Mouse (Mus musculus) gastrocnemius, adult 2 months (tissue): ENCODE results near the gene Sbpl. TPM values are rescaled to one million over a fixed set of nuclear protein-coding genes. Genes with fewer than 3 reads are reported as not detected.
A peak's percentile ranks its signal among the peaks of the same experiment; 100 is the strongest.

Experiments used
- DNase-seq: peaks from one replicate; pipeline ENCODE4 v3.0.0; 2022
- H3K27ac ChIP-seq: fragments of 200-600 bp; 2 replicates; pipeline ENCODE4 v1.8.1; 2022; ENCODE audit warnings: mild to moderate bottlenecking
- H3K4me3 ChIP-seq: fragments of 200-600 bp; 2 replicates; pipeline ENCODE4 v1.8.1; 2022; ENCODE audit warnings: mild to moderate bottlenecking, moderate library complexity
- CTCF ChIP-seq: fragments of 200-600 bp; IDR thresholded peaks from 2 replicates; pipeline ENCODE4 v1.8.1; 2022; ENCODE audit warnings: antibody characterized with exemption, mild to moderate bottlenecking, moderate library complexity
- intact Hi-C: fragments of 180-260 bp; cut with DNase I; formaldehyde crosslinking; loops from one replicate; pipeline ENCODE4 v1.15.1; 2025
- long read RNA-seq, 2 experiments: library from polyadenylated mRNA; stranded (forward); transcript quantifications; one replicate each; pipeline ENCODE4 v2.0.0; 2021
- total RNA-seq, 2 experiments: library from RNA; stranded (reverse); gene quantifications; 2 replicates each; pipeline ENCODE4 v1.2.3; 2021

Gene Sbpl
- total RNA-seq = not detected
- long read RNA-seq, experiment 1 = 0 reads
- long read RNA-seq, experiment 2 = 0 reads

DNA sequence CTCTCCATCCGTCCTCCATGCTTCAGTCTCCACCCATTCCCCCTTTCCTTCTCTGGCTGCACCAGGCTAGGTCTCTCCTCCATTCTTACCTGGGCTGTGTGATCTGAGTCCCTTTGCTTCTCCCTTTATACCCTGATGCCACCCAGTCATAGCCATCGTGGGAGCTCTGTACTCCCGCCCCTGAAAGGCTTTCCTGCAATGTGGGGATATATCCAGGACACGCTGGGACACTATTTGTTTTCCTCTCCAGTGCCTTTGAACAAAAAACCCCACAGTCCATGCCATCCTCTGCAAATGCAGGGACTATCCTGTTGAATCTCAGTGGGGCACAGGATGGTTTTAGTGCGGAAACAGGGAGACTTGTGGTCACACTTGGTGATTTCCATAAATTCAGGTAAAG, at the start of gene Sbpl:
Sbpl (minus strand) TSS at position 101 of the 400 bp plus-strand sequence.
- no peak for DNase-seq
- intact Hi-C loops = no loop called here
- TF ChIP-seq CTCF = no peak
- Histone ChIP-seq H3K4me3 (no peak within 1 kb of the TSS), H3K27ac (no peak within 1 kb of the TSS)

DNA sequence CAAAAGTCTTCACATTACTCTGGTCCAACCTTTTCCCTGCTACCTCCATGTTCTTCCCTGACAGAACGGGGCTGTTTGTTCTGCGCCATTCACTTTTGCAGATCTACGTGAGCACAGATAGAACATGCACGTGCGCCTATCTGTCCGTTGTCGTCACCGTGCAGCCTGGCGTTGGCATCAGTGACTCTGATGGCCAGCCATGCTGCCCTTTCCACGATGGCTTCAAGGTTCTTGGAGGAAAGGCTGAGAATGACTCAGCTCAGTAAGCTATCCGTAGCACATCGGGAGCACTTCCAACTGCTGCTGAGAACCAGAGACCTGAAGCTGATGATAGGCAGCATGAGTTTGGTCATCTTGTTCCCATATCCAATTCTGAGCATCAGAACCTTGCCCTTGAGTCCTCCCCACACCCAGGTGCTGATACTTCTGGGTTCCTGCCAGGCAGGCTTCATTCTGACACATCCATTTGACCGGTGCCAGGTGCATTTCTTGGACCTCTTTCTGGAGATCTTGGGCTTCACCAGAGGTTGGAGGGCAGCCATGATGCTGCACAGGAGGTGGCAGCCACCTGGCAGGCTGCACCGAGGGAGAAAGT, 49.1 kb upstream of the Sbpl start:
- H3K4me3 ChIP-seq = no peak overlapping the region
- no peak overlapping the region for H3K27ac ChIP-seq
- no peak for DNase-seq
- no peak for TF ChIP-seq CTCF
- intact Hi-C loops = no loop called here

DNA sequence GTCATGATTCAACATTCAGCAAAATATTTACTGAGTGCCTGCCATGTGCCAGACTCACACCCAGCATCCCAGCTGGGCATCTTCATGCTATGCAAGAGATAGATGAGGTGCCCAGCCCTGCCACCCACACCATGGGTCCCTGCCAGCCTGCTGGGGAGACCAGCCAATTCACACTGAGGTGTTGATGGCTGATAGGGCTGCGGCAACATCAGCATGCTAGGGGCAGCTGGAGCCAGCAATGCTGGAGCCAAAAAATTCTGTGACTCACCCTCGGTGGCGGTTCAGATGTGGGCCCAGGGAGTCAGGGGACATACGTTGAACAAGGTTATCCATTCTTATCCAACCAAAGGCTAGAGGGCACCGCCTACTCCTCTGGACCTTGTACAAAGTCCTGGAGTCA, 45.3 kb upstream of the Sbpl start:
- no peak for TF ChIP-seq CTCF
- intact Hi-C loops = no loop called here
- Histone ChIP-seq H3K27ac (no peak overlapping the region), H3K4me3 (no peak overlapping the region)
- DNase-seq = peak; percentile 56

DNA sequence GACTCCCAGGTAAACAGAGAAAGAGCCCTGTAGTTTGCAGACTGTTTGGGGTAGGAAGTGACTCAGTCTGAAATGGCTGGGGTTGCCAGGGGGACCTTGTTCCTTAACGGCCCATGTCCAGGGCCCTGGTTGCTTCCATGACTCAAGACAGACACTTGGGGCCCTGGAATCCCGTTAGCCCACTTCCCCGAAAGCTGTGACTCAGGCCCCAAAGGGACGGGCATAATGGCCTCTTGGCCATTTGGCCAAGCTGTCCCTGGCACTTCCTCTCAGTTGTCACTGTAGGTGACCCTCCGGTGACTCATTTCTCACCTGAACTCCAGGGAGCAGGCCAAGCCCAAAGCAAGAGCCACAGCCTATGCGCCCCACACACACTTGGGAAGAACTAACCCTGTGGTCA, 43.3 kb upstream of the Sbpl start:
- TF ChIP-seq CTCF = no peak
- peak; percentile 14 for DNase-seq
- intact Hi-C loops = no loop called here

DNA sequence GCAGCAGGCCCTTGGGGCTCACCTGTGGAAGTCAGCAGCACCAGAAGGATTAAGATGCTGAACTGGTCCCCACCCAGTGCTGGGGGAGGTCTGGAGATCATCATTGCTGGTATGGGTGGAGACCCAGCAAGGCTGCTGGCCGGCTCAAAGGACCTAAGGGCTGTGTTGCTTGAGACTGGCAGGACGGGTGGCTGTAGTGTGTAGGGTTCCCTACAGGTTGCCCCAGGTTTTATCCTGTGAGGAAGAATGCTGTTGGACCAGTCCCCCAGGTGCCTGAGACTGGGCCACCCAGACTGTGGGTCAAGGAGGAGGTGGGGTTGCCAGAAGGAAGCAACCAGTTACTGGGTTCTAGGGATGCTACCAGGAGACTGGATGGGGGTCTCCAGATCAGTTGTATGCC, 42.8 kb upstream of the Sbpl start, which contains the start of gene Prss22:
Prss22 (minus strand) TSS at position 200 of the 400 bp plus-strand sequence.
- DNase-seq = peak; percentile 5
- TF ChIP-seq CTCF = no peak
- Histone ChIP-seq H3K4me3 (no peak within 1 kb of the TSS), H3K27ac (no peak within 1 kb of the TSS)
- intact Hi-C loops = no loop called here

More for the DNA sequence above, 43.3 kb upstream of the Sbpl start:
- Histone ChIP-seq H3K27ac (no peak overlapping the region), H3K4me3 (no peak overlapping the region)

DNA sequence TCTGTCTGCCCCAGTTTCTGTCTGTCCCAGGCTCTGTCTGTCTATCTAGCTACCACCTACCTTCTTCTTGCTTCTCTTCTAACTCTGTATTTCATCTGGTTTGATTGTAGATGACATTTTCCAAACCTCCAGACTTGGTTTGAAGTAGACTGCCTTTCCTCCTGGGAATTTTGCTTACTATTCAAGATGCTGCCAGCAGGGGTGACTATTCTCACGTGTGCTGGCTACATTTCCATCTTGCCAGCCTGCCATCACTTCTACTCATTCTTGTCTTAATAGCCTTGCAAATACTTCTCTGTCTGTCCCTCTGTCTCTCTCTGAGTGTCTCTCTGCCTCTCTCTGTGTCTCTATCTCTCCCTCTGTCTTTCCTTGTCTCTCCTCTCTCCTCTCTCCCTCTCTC, 40.3 kb upstream of the Sbpl start:
- no peak for DNase-seq
- Histone ChIP-seq H3K27ac (no peak overlapping the region), H3K4me3 (no peak overlapping the region)
- no peak for TF ChIP-seq CTCF
- intact Hi-C loops = no loop called here

DNA sequence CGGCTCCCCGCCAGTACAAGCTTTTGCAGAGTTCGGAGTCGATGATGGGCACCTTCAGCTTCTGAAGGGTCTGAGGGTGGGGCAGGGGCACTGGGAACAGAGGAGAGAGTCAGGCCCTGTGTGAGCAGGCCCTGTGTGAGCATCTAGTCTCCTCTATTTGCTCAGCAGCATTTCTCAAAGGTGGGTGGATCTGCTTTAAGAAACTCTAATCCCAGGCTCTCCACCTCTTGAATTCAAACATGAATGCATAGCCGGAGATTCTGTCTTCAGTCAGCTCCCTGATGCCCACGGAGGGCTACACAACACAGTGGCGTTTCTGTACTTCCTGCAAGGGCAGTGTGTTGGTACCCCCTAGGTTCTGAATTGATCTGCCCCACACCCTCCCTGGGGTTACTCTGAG, 39.6 kb upstream of the Sbpl start:
- H3K4me3 ChIP-seq = no peak overlapping the region
- TF ChIP-seq CTCF = no peak
- H3K27ac ChIP-seq = no peak overlapping the region
- intact Hi-C loops = no loop called here
- no peak for DNase-seq

DNA sequence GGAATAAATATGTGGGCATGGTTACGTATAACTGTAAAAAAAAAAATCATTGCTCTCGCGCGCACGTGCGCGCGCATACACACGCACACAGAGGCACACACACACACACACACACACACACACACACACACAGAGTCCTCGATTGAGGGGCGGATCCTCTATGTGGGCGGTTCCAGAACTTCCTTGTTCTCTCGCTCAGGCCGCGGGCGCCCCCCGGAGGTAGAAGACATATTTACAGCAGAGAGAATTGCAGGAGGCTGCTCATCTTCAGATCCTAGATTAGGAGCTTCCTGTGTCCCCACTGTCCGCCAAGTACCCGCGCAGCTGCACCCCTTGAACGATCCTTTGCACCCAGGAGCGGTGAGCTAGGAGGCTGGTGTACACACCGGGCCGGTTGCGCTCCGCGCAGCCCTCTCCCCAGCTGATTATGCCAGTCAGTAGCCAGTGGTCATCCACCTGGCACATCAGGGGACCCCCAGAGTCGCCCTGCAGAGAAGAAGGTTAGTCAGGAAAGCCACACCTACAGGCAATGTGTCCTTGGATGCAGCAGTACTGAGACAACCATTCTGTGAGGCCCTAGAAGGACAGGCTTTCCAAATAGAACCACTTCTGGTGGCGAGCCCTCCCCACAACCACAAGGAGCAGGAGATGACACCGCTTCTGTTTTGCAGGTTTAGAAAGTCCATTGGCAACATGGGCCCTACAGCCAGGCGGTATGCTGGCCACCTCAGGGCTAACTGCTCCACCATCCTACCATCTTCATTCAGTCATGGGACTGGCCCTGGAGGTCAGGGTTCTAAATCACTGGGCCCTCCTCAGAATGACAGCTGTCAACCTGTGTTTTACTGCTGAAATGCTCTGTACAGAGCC, 38.7 kb upstream of the Sbpl start:
- Histone ChIP-seq H3K27ac (no peak overlapping the region), H3K4me3 (peak overlapping the region; percentile 32; the same call in 1 of the 2 replicates)
- intact Hi-C loops = no loop called here
- peak; percentile 90 for DNase-seq
- TF ChIP-seq CTCF = peak; percentile 66

DNA sequence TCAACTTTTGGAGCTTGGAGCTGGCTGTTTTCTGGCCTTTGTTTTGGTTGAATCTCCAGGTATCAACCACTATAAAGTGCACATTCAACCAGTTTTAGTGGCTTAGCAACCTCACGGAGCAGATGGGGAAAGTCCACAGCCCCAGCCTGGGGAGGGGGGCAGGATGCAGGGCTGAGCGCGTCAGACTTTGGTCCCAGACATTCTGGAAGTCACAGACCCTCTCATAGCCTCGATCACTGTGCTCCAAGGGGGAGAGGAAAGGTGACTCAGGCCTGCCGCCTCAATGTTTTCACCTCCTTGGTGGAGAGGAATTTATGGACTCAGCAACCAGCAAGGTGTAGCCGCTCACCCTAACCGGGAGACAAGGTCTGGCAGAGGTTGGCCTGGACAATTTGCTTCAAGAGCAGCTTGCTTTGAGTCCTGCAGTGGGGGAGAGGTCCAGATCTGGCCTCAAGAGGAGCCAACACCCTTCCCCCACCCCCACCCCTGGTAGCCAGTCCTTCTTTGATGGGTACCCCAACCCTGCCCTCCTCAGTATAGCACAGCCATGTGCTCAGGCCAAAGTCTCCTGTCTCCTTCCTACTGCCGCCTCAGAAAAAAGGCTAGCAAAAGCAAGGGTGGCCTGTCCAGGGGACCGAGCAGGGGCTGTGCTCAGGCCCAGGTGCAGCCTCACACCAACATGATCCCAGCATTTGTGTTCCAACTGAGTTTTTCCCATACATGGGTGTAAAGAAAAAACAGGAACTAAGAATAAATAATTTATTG, 37.9 kb upstream of the Sbpl start:
- no peak for TF ChIP-seq CTCF
- intact Hi-C loops = no loop called here
- peak; percentile 12 for DNase-seq
- H3K27ac ChIP-seq = no peak overlapping the region
- peak overlapping the region; percentile 32; the same call in 1 of the 2 replicates for H3K4me3 ChIP-seq

DNA sequence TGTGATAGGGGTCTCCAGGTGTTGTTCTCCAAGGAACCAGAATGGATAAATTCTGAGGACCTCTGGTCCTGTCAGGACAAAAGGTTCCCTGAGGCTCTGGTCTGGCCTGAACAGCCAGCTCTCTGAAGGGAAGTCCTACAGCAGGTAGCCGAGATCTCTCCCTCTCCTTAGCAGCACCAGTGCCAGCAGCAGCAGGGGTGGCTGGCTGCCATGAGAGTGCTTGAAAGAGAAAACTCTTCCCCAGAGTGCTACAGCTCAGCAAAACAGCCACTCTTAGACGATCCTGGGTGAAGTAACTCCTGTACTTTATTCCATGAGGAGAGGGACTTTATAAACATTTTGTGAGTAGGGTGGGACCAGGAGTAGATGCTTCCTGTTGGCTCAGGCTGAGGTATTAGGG, 34.7 kb upstream of the Sbpl start:
- no peak for DNase-seq
- no peak for TF ChIP-seq CTCF
- Histone ChIP-seq H3K27ac (no peak overlapping the region), H3K4me3 (no peak overlapping the region)
- intact Hi-C loops = no loop called here

DNA sequence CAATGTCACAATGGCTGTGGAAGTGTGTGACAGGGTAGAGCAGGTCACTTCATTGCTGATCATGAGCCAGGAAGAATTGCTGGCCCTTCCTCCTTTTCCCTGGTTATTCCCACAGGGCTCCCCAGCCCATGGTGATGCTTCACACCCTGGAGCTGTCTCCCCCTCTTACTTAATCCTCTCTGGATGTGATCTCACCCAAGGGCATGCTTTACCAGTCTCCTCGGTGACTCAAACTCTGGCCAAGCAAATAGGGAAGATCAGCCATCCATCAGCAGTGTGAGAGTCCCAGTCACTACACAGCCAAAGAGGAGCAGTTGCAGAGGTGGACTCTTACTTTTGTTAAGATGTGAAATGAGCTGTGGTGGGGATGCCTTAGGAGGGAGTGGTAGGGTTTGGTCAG, 29.9 kb upstream of the Sbpl start:
- no peak for DNase-seq
- Histone ChIP-seq H3K4me3 (no peak overlapping the region), H3K27ac (no peak overlapping the region)
- TF ChIP-seq CTCF = no peak
- intact Hi-C loops = no loop called here

DNA sequence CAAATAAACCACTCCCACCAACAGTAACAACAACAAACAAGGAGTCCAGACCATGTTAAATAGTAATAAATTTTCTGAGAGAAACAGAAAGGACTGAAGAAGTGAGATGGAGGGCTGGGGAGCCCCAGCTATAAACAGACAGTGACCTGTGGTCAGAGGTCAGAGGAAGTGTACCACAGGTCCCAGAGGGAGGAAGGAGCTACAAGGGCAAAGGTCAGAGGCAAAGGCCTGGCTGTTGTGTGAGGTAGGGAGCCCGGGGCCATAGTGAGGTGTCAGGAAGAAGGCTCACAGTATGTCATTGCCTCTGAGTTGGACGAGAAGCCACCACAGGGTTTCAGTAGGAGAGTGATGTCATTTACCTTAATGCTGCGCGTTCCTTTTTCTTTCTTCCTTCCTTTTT, 27.8 kb upstream of the Sbpl start:
- no peak for TF ChIP-seq CTCF
- Histone ChIP-seq H3K4me3 (no peak overlapping the region), H3K27ac (no peak overlapping the region)
- no peak for DNase-seq
- intact Hi-C loops = no loop called here

DNA sequence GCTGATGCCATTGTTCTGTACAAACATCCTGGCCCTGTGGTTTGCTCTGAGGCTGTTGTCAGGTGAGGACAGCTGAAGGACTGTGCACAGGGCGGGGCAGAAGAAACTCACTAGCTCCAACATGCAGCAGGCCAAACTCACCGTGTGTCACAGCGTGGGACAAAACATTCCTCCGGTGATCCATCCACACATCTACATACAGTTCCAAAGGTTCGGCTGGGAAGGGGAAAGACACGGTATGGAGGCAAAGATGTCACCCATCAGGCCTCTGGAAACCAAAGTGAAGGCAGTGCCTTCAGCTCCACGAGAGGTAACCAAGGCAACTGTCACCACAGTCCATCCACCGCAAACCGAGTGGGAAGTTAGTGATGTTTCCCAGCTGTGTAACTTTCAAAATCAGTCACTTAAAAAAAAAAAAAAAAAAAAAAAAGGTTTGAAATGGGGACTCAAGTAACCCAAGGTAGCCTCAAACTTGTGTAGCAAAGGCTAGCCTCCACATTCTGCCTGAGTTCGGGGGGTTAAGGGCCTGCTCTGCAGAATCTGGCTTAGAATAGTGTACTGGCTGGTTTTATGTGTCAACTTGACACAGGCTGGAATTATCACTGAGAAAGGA, 25.3 kb upstream of the Sbpl start, which contains the start of gene Prss30:
Prss30 (minus strand) TSS at position 270 of the 613 bp plus-strand sequence.
- no peak for DNase-seq
- Histone ChIP-seq H3K27ac (no peak within 1 kb of the TSS), H3K4me3 (no peak within 1 kb of the TSS)
- intact Hi-C loops = no loop called here
- TF ChIP-seq CTCF = no peak
